Mouse (Mus musculus) testis, postnatal 14 days (tissue): ENCODE results near the gene Dync1li1.
"Not testable (repeated sequence)": the region's sequence is repeated elsewhere in the genome, so short reads cannot be mapped to it uniquely, and the experiment has no call there.

ENCODE experiments used
- DNase-seq: peaks from one replicate; pipeline ENCODE4 v3.0.0; 2021; ENCODE audit warnings: low spot score

Dync1li1 gene

DNA sequence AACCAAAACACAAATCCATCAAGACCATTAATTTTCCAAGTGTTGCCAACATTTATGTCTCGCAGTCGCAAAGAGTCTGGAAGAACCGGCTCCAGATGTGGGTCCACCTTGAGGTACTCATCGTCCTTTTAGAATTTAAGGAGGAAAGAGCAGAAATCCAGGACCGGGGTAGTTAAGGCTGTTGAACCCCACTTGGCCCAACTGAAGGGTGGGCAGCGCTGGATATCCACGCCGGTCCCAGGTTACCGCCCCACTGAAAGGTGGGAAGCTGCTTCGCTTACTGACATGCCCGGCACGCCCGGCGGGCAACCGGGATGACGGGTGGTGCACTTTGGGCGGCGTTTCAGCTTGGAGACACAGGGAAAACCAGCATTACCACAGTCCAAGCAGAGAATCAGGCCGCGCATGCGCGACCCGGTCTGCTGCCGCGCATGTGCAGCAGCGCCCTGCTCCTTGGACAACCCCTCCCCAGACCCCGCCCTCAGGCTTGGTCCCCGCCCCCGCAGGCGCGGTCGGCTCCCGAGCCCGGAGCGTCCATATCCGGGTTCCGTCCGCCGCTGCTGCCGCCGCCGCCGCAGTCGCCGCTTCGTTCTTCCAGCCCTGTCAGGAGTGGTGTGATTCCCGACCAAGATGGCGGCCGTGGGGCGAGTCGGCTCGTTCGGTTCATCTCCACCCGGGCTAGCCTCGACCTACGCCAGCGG, at the start of gene Dync1li1:
Dync1li1 (plus strand) TSS at position 539 of the 701 bp plus-strand sequence.
- DNase-seq = peak; percentile 97

DNA sequence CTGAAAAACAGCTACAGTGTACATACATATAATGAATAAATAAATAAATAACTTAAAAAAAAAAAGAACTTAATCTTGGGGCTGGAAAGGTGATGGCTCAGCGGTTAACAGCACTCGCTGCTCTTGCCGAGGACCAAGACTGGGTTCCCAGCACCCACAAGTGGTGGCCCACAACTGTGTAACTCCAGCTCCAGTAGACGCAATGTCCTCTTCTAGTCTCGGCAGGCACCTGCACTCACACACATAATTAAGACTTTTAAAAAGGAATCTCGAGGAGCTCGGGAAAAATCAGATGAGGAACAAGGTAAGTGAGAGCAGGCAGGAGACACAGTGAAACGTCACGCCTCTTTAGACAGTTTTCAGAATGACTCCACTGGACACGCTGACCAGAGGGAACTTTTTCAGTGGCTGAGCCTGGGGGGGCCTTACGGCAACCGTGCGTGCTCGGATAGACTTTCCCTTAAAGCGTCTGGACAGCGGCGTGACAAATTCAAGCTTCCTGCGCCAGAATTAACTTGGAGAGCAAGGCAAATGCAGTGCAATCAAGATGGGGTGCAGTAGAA, 49.3 kb upstream of the Dync1li1 start:
- DNase-seq = no peak

DNA sequence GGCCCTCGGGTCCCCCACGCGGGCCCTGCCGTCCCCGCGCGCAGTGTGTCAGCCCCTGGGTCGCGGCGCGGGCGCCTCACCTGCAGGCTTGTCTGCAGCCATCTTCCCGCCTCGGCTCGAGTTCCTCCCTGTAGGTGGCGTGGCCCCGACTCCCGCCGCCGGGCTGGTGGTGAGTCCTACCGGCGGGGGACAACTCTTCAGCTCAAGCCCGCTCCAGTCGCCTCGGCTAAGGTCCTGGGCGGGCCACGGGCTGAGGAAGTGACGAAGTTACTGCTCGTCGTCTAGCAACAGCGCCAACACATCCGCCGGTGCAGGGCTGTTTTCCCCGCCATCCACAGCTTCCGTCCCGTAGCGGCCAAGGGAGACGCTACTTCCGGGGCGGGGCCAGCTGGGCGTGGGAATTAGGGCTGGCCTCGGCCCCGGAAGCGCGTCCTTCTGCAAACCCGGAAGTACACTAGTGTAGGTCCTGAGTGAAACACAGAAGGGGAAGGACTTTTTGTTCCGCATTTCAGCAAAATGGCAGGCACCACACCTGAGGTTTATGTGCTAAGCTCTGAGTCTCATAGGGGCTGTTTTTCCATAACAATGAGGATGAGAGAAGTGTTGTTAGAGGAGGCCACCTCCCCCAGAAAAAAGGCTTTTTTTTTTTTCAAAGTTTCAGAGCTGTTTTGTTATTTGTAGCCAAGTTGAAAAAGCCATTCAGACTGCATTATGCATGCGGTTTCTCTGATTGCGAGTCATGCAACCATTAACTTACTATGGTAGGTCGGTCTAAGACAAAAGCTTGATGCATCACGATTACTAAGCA, 48.5 kb upstream of the Dync1li1 start, which contains the start of gene Cnot10:
Cnot10 (minus strand) TSS at position 346 of the 808 bp plus-strand sequence.
- DNase-seq = peak; percentile 97

DNA sequence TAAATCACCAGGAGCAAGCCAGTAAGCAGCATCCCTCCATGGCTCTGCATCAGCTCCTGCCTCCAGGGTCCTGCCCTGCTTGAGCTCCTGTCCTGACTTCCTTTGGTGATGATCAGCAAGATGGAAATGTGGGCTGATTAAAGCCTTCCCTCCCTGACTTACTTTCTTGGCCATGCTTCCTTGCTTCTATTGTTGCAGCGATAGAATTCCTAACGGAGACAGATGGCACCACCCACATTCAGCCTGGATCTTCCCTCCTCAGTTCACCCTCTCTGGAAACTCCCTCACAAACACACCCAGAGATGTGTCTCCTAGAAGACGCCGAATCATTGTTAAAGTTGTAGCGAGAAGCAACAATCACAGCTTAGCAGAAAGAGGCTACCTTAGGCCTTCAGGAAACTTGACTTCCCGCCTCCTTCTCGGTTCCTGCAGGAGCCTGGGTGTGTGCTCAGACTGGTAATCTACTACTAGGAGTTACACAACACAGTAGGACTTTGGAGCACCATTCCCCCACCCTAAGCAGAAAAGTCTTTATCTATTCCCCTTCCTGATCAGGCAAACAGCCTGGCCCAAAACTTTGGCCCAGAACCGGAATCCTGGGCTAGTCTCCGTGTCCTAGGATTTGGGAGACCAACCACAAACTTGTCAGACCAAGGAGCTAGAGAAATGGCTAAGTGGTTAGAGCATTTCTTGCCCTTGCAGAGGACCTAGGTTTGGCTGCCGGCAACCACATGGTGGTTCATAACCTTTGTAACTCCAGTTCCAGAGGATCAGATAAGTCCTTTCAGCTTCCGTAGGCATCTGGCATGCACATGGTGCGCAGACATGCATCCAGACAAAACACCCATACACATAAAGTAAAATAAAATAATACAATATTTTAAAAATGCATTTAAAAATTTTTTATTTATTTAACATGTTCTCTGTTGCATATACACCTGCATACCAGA, 41.8 kb upstream of the Dync1li1 start:
- no peak for DNase-seq

DNA sequence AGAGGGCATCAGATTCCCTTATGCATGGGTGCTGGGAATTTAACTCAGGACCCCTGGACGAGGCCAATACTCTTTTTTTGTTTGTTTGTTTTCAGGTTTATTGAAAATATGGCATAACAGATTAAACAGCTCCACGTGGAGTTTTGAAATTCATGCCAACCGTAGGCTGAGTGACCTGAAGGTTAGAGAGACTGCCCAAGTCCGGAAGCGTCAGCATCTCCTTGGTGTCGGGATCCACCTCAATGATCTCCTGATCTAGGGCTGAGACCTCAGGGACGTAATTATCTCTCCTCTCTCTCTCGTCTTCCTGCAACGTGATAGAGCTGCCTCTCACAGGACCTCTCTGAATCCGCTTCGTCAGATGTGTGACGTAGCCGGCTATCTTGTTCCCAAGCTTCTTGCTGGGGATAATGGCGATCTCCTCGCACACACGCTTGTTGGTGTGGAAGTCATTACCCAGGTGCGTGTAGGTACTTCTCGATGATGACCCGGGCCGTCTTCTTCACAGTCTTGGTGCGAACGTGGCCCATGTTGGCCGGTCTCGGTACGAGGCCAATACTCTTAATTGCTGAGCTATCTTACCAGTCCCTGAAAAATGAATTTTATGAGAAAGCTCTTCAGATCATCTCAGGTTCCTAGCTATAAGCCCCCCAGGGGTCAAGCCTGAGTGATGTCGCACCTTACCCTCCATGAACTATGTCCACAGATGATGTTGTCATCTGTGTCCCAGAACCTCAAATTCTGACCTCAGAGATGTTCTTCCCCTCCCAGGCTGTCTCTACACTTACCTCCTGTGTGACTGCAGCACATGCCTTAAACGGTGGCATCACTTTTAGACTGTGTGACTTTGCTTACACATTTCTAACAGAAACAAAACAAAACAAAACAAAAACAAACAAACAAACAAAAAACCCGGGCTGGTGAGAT, 40.8 kb upstream of the Dync1li1 start:
- no peak for DNase-seq

DNA sequence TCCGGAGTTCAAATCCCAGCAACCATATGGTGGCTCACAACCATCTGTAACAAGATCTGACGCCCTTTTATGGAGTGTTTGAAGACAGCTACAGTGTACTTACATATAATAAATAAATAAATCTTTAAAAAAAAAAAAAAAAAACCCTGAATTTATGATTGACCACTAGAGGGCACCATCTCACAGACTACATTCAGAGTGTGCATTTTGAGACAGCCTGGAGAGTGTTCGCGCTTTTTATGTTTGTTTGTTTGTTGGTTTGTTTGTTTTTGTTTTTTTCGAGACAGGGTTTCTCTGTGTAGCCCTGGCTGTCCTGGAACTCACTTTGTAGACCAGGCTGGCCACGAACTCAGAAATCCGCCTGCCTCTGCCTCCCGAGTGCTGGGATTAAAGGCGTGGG, 40.1 kb upstream of the Dync1li1 start:
- not testable (repeated sequence) for DNase-seq

DNA sequence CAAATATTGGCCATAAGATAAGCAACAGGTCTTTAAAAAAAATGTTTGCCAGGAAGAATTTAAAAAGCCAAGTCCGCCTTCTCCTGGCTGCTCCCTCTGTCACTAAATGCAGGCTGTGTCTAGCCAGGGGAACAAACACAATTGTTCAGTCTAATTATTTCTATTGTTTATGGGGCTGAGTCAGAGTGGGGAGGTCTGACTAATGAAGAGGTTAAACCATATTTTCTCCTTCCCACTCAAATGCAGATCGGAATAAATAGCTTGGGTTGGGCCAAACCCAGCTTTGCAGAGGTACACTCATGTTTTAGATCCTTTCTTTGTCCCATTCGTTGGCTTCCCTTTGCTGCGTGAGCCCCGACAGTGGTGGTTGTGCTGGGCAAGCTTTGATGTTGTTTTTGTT, 39.2 kb upstream of the Dync1li1 start:
- DNase-seq = no peak

DNA sequence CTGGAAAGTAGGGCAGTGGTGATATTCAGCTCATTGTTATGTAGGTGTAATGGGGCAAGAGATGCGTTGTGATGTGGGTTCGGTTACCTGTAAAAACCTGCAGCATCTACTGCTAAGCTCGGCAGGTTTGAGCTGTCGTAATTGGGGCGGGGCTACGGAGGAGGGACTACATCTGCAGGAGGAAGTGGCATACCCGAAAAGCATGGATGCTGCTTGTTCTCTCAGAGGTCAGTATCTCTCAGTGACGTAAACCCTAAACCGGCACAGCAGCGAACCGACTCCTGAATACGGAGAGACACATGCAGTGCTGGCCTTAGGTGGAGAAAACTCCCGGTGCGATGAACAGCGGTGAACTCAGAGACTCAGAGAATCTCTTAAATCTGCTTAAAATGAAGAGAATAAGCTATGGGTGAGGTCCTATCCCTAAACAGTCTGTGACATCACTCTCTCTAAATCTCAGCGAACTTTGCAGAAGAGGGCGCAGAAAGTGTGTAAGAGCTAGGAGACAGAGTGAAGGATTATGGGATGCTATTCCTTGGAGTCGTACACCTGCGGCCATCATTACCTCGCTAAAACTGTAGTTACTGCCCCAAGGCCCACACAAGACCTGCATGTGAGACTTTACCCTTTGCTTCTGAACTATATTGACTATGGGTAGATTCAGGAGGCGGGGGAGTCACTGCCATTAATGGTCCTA, 37.5 kb upstream of the Dync1li1 start:
- no peak for DNase-seq

DNA sequence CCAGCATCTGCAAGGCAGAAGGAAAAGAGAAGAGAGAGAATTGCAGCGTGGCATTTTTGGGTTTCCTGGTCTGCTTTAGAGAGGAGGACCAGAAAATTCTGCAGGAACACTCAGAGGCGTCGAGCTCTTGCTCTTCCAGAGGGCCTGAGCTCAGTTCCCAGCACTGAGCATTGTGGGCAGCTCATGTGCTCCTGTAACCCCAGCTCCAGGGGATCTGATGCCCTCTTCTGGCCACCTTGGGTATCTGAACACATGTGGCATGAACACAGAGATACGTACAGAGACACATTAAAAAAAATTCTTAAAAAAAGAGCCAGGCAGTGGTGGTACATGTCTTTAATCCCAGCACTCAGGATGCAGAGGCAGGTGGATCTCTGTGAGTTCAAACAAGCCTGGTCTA, 33.2 kb upstream of the Dync1li1 start:
- no peak for DNase-seq

DNA sequence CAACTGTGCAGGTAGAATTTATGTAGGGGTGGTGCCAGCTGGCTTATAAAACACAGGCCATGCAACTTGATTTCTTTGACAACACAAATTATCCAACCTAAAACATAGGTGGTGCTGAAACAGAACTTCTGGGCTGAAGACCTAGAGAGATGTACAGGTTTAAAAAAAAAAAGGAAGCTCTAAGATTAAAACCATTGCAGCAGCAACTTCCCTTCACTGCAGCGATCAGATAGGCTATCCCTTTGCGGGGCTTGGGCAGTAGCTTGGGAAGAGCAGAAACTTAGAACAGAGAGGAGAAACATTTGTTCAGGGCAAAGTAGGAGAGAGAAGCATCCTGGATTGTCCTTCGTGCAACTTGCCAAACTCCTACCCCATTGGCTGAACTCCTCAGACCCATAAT, 31.9 kb upstream of the Dync1li1 start:
- no peak for DNase-seq

DNA sequence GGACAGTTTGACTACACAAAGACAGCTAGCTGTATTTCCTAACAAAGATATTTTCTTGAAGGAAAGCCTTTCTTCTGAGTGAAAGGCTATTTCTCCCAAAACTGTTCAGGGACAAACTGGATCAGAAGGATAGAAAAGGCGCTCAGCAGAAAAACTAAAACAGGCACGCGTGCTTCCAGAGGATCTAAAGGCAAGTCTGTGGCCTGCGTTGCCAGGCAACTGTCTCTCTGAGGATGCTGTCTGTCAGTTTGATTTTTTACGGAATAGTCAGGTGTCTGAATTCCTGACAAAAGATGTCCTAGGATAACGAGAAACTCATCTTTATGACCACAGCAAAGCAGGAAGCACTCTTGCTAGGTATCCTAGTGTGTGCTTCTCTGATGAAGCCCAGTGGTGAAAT, 28.1 kb upstream of the Dync1li1 start:
- DNase-seq = no peak

DNA sequence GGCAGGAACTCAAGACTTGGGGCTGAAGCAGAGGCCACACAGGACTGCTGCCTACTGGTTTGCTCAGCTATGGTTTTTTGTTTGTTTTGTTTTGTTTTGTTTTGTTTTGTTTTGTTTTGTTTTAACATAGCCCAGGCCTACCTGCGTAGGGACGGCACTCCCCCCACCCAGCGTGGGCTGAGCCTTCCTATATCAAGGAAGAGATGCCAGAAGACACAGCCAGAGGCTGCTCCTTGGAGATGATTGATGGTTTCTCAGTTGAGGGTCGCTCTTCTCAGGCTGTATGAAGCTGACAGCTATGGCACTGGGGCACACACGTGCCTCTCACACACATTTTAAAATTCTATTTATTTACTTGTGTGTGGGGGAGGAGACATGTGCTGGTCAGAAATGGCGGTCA, 27.6 kb upstream of the Dync1li1 start:
- no peak for DNase-seq

DNA sequence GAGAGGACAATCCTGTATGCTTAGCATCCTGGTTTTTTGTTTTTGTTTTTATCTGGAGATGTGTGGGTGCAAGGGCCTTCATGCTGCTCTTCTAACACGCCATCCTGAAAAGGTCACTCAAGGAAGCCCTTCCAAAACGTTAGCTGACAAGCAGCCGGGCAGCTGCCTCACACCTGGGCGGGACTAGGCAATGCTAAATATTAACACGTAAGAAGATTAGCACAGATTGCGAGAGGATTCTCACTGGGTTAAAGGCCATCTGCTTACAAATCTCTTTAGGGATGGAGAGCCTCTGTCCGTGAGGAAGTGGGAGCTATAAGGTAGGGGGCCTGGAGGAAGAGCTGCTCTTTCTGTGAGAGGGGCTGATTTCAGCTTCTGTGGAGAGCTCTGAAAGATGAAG, 26.6 kb upstream of the Dync1li1 start:
- DNase-seq = no peak

DNA sequence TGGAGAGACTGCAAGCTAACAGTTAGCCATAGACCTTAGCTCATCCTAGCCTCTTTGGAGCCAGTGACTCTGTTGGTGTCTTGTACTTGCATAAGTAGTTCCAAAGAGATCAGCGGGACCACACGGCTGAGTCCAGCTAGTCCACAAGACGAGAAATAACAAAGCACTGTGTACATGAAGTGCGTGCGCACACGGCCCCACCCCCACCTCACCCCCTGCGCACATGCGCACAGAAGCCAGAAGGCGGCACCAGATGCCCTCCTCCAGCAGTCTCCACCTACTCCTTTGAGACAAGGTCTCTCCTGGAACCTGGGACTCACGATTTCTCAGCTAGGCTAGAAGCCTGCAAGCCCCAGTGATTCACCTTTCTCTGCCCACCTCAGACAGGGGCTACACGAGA, 24.8 kb upstream of the Dync1li1 start:
- no peak for DNase-seq

DNA sequence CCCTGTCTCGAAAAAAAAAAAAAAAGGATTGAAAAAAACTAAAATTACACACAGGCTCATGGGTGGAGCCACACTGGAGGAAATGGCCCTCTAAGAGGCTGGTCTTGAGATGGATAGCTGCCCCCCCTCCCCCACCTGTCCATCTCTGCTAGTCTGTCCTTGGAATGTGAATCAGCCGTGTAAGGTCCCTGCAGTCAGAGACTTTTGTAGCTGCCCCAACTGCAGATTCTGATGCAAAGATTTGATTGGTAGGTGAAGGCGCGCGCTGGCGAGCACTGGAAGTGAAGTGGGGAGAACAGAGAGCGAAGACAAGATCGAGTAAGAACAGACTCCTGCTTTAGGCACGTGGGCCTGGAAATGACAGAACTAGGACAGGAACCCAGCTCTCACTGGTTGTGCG, 21.7 kb upstream of the Dync1li1 start:
- no peak for DNase-seq

DNA sequence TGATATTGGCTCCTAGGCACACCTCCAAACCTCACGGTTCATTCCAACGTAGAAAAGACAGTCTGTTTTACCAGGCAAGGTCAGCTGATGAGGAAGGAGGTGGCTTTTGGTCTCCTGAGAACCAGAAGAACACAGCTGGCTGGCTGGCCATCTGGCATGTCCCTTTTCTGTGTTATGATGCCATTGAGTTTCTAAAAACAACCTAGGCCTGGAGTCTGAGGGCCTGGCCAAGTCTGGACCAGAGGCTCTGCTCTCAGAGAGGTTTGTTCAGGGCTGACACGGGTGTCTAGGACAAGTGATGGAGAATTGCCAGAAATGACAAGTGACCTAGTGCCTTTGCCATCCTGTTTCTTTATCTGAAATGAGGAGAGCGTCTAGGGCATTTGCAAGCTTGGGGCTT, 20.5 kb upstream of the Dync1li1 start:
- DNase-seq = no peak

DNA sequence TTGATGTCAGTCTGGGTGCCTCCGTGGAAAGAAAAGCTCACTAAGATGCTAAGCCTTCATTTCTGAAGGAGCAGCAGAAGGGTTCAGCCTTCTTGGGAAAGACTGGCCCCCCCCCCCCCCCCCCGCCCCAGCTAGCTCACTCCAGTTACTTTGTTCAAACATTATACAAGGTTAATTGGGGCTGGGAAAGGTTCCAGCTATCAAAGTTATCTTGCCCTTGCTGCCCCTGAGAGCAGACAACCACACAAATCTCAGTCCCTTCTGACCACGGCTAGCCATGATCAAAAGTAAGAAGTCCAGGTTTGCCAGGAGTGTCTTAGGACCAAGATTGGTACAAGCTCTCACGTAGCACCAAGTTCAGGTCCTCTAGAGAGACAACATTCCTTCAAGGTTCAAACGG, 19.6 kb upstream of the Dync1li1 start:
- DNase-seq = no peak

DNA sequence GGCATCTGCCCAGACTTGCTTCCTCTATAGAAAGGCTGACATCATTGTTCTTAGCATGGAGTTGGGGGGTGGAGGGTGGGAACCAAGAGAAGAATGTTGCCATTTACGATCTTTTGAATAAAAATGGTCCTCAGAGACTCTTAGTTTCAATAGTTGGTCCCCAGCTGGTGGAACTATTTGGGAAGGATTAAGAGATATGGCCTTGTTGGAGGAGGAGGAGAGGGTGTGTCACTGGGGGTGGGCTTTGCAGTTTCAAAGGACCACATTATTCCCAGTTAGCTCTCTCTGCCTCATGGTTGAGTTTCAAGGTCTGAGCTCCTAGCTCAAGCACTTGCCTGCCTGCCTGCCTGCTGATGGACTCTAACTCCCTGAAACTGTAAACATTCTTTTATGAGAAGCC, 16.6 kb upstream of the Dync1li1 start:
- no peak for DNase-seq

DNA sequence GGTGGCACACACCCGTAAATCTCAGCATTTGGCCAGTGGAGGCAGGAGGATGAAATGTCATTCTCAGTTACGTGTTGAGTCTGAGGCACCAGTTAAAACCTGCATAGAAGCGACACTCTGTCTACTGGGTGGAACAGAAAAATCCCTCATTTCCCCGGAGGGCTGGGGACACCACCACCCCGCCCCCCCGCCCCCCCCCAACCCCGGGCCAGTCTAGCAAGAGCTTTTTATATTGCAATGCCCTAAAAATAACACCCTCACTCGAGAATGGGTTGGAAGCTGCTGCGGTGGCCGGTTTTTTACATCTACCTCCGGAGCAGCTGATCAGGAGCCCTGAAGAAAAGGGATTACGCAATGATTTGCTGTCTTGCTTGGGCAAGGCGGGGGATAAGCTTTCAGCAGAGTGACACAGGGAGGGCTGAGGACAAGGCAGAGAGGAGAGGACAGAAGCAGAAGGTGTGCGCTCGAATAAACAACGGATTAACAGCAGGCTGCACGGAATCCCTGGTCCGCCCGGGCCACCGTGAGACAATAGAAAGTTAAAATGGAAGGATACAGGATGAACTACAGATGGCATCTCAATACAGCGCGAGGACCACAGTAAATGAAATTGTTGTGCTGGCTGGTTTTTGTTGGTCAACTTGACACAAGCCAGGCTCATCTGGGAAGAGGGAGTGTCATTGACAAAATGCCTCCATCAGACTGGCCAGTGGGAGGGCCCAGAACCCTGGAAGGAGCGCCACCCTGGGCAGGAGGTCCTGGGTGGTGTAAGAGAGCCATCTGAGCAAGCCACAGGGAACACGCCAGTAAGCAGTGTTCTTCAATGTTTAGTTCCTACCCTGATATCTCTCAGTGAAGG, 15.7 kb upstream of the Dync1li1 start:
- DNase-seq = no peak
